Mouse (Mus musculus) stomach, embryonic 15.5 days (tissue): ENCODE measurements at regions not wholly inside any gene's neighbourhood (a gene's known extent, or its start where the extent isn't known, plus 50 kb on each side); places are given as distances from the start of the nearest gene placed in this dataset.

ENCODE experiments used
- ATAC-seq: fragments of 200-750 bp; cut with Nextera tagmentation; 2 replicates; pipeline ENCODE4 v1.8.0; 2017; ENCODE audit warnings: low read depth, moderate number of reproducible peaks, moderate TSS enrichment; ENCODE audit not compliant: insufficient read depth, low FRiP score
- H3K27ac ChIP-seq: fragments of 300-500 bp; sonication (generic); 2 replicates; pipeline ENCODE4 v1.5.1; 2015; ENCODE audit warnings: mild to moderate bottlenecking, inconsistent platforms
- H3K27me3 ChIP-seq: fragments of 300-500 bp; sonication (generic); replicated peaks from 2 replicates; pipeline ENCODE4 v1.6.1; 2015; ENCODE audit warnings: inconsistent platforms
- H3K36me3 ChIP-seq: fragments of 300-500 bp; sonication (generic); 2 replicates; pipeline ENCODE4 v1.6.1; 2015; ENCODE audit warnings: inconsistent platforms
- H3K4me1 ChIP-seq: fragments of 300-500 bp; sonication (generic); 2 replicates; pipeline ENCODE4 v1.6.1; 2015; ENCODE audit warnings: inconsistent platforms
- H3K4me2 ChIP-seq: fragments of 300-500 bp; sonication (generic); 2 replicates; pipeline ENCODE4 v1.6.1; 2015; ENCODE audit warnings: mild to moderate bottlenecking, inconsistent platforms
- H3K4me3 ChIP-seq: fragments of 300-500 bp; sonication (generic); replicated peaks from 2 replicates; pipeline ENCODE4 v1.5.1; 2015; ENCODE audit warnings: inconsistent platforms
- H3K9ac ChIP-seq: fragments of 300-500 bp; sonication (generic); 2 replicates; pipeline ENCODE4 v1.6.1; 2015; ENCODE audit warnings: inconsistent platforms
- H3K9me3 ChIP-seq: fragments of 300-500 bp; sonication (generic); 2 replicates; pipeline ENCODE4 v1.6.1; 2016; ENCODE audit warnings: inconsistent platforms
- WGBS: fragments of 180-500 bp; shearing (Covaris S2); methylation state at CpG from one replicate; pipeline ENCODE4 v1.1.7; 2015; 5-methylcytosine and 5-hydroxymethylcytosine counted together

GRCm38 (mm10) chr10:109515225-109515624 is 504.4 kb upstream of the Syt1 start:
- Histone ChIP-seq H3K9ac (no peak overlapping the region), H3K4me3 (no peak overlapping the region), H3K4me1 (no peaks in the 10 kb centered on the region), H3K27me3 (no peaks in the 10 kb centered on the region), H3K9me3 (no peaks in the 10 kb centered on the region), H3K36me3 (no peaks in the 10 kb centered on the region), H3K27ac (no peak overlapping the region), H3K4me2 (no peak overlapping the region)
- ATAC-seq: no peak
- WGBS: 64% methylated on average over 3 of the region's 3 CpGs

- Histone ChIP-seq H3K4me1 (no peaks in the 10 kb centered on the region), H3K9ac (no peak overlapping the region), H3K4me3 (no peak overlapping the region), H3K4me2 (no peak overlapping the region), H3K27me3 (no peaks in the 10 kb centered on the region), H3K36me3 (no peaks in the 10 kb centered on the region), H3K9me3 (no peaks in the 10 kb centered on the region), H3K27ac (no peak overlapping the region)
- WGBS: 56% methylated on average over 1 of the region's 1 CpGs
- no peak for ATAC-seq
Observed at GRCm38 (mm10) chr10:109510917-109511715, 500.3 kb upstream of the Syt1 start.

- ATAC-seq: no peak
- H3K4me3 ChIP-seq: no peak overlapping the region
- no peaks in the 10 kb centered on the region for H3K36me3 ChIP-seq
- no peak overlapping the region for H3K27ac ChIP-seq
- no peaks in the 10 kb centered on the region for H3K9me3 ChIP-seq
- 53% methylated on average over 1 of the region's 1 CpGs for WGBS
- no peak overlapping the region for H3K9ac ChIP-seq
- no peaks in the 10 kb centered on the region for H3K4me1 ChIP-seq
- no peak overlapping the region for H3K4me2 ChIP-seq
- no peaks in the 10 kb centered on the region for H3K27me3 ChIP-seq
Observed at GRCm38 (mm10) chr10:109508553-109508952, 497.8 kb upstream of the Syt1 start.

- no peaks in the 10 kb centered on the region for H3K4me1 ChIP-seq
- H3K9ac ChIP-seq: no peak overlapping the region
- H3K4me2 ChIP-seq: no peak overlapping the region
- H3K36me3 ChIP-seq: no peaks in the 10 kb centered on the region
- no peaks in the 10 kb centered on the region for H3K9me3 ChIP-seq
- no peaks in the 10 kb centered on the region for H3K27me3 ChIP-seq
- no peak overlapping the region for H3K27ac ChIP-seq
- WGBS: 67% methylated on average over 3 of the region's 3 CpGs
- no peak for ATAC-seq
- no peak overlapping the region for H3K4me3 ChIP-seq
Observed at GRCm38 (mm10) chr10:109507228-109507627, 496.4 kb upstream of the Syt1 start.

GRCm38 (mm10) chr10:109504683-109505082 is 493.9 kb upstream of the Syt1 start:
- Histone ChIP-seq H3K9ac (no peak overlapping the region), H3K4me1 (no peaks in the 10 kb centered on the region), H3K9me3 (no peaks in the 10 kb centered on the region), H3K36me3 (no peaks in the 10 kb centered on the region), H3K27ac (no peak overlapping the region), H3K4me2 (no peak overlapping the region), H3K27me3 (no peaks in the 10 kb centered on the region), H3K4me3 (no peak overlapping the region)
- WGBS: 59% methylated on average over 4 of the region's 4 CpGs
- no peak for ATAC-seq

GRCm38 (mm10) chr10:109500861-109501260 is 490.1 kb upstream of the Syt1 start:
- ATAC-seq: no peak
- no peaks in the 10 kb centered on the region for H3K27me3 ChIP-seq
- no peak overlapping the region for H3K4me3 ChIP-seq
- no peaks in the 10 kb centered on the region for H3K9me3 ChIP-seq
- no peaks in the 10 kb centered on the region for H3K4me1 ChIP-seq
- no peaks in the 10 kb centered on the region for H3K36me3 ChIP-seq
- H3K4me2 ChIP-seq: no peak overlapping the region
- H3K9ac ChIP-seq: no peak overlapping the region
- H3K27ac ChIP-seq: no peak overlapping the region

- no peaks in the 10 kb centered on the region for H3K4me1 ChIP-seq
- no peaks in the 10 kb centered on the region for H3K36me3 ChIP-seq
- no peaks in the 10 kb centered on the region for H3K27me3 ChIP-seq
- no peak overlapping the region for H3K27ac ChIP-seq
- ATAC-seq: no peak
- no peak overlapping the region for H3K4me2 ChIP-seq
- no peak overlapping the region for H3K9ac ChIP-seq
- WGBS: 46% methylated on average over 3 of the region's 3 CpGs
- no peaks in the 10 kb centered on the region for H3K9me3 ChIP-seq
- no peak overlapping the region for H3K4me3 ChIP-seq
Observed at GRCm38 (mm10) chr10:109498301-109498700, 487.5 kb upstream of the Syt1 start.

- H3K27ac ChIP-seq: no peak overlapping the region
- no peaks in the 10 kb centered on the region for H3K36me3 ChIP-seq
- no peak overlapping the region for H3K9ac ChIP-seq
- no peak overlapping the region for H3K4me2 ChIP-seq
- H3K4me3 ChIP-seq: no peak overlapping the region
- no peaks in the 10 kb centered on the region for H3K4me1 ChIP-seq
- 80% methylated on average over 10 of the region's 10 CpGs for WGBS
- no peaks in the 10 kb centered on the region for H3K27me3 ChIP-seq
- no peak for ATAC-seq
- H3K9me3 ChIP-seq: no peaks in the 10 kb centered on the region
Observed at GRCm38 (mm10) chr10:109496161-109496560, 485.4 kb upstream of the Syt1 start.

GRCm38 (mm10) chr10:109490765-109491164 is 480.0 kb upstream of the Syt1 start:
- H3K36me3 ChIP-seq: no peaks in the 10 kb centered on the region
- no peak overlapping the region for H3K9ac ChIP-seq
- no peak overlapping the region for H3K27ac ChIP-seq
- no peak overlapping the region for H3K4me2 ChIP-seq
- ATAC-seq: no peak
- WGBS: 88% methylated on average over 4 of the region's 4 CpGs
- no peaks in the 10 kb centered on the region for H3K27me3 ChIP-seq
- no peaks in the 10 kb centered on the region for H3K9me3 ChIP-seq
- H3K4me1 ChIP-seq: no peaks in the 10 kb centered on the region
- no peak overlapping the region for H3K4me3 ChIP-seq

GRCm38 (mm10) chr10:109488000-109488399 is 477.2 kb upstream of the Syt1 start:
- ATAC-seq: no peak
- no peak overlapping the region for H3K27ac ChIP-seq
- no peaks in the 10 kb centered on the region for H3K4me1 ChIP-seq
- 98% methylated on average over 1 of the region's 1 CpGs for WGBS
- H3K9ac ChIP-seq: no peak overlapping the region
- no peaks in the 10 kb centered on the region for H3K27me3 ChIP-seq
- no peaks in the 10 kb centered on the region for H3K9me3 ChIP-seq
- no peak overlapping the region for H3K4me3 ChIP-seq
- H3K36me3 ChIP-seq: no peaks in the 10 kb centered on the region
- no peak overlapping the region for H3K4me2 ChIP-seq

GRCm38 (mm10) chr10:109486917-109487604 is 476.3 kb upstream of the Syt1 start:
- Histone ChIP-seq H3K9me3 (no peaks in the 10 kb centered on the region), H3K4me3 (no peak overlapping the region), H3K27ac (no peak overlapping the region), H3K27me3 (no peaks in the 10 kb centered on the region), H3K4me2 (no peak overlapping the region), H3K9ac (no peak overlapping the region), H3K36me3 (no peaks in the 10 kb centered on the region), H3K4me1 (no peaks in the 10 kb centered on the region)
- 69% methylated on average over 7 of the region's 7 CpGs for WGBS
- ATAC-seq: no peak

- no peaks in the 10 kb centered on the region for H3K36me3 ChIP-seq
- no peaks in the 10 kb centered on the region for H3K4me1 ChIP-seq
- no peak overlapping the region for H3K9ac ChIP-seq
- no peaks in the 10 kb centered on the region for H3K27me3 ChIP-seq
- H3K9me3 ChIP-seq: no peaks in the 10 kb centered on the region
- ATAC-seq: no peak
- H3K4me3 ChIP-seq: no peak overlapping the region
- H3K4me2 ChIP-seq: no peak overlapping the region
- H3K27ac ChIP-seq: no peak overlapping the region
Observed at GRCm38 (mm10) chr10:109480551-109480950, 469.8 kb upstream of the Syt1 start.
